Comparison of ENCODE assay signal across 18 mouse cellular contexts in the genomic region with DNA sequence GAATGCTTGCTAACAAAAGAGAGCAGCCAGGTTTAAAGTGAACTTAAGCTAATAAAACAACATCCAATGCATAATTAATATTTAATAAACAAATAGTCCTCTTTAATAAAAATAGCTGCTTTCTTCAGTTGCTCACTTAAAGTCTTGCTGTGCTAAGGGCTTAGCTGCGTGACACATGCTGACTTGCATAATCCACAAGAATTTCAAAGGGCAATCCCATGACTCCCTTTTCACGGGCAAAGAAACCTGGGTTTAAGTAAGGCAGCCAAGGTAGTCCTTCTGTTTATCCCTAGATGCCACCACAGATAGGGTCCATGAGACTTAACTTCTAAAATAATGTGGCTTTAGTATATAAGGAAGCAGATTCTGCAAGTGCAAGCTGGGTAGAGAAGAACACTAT.
"Had no signal": no experiment of that assay in that cellular context is flagged by ENCODE, and none has a peak within 500 bp of the region (broad histone marks: within the 10 kb centered on the region; RNA-seq: fewer than 3 reads in every experiment).

No protein-coding gene starts in this region.

- H3K27ac ChIP-seq: midbrain, embryonic 10.5 days; midbrain, embryonic 12.5 days; neural tube, embryonic 13.5 days; neural tube, embryonic 15.5 days had no signal

- H3K36me3 ChIP-seq: midbrain, embryonic 10.5 days; midbrain, embryonic 12.5 days; neural tube, embryonic 13.5 days; neural tube, embryonic 15.5 days had no signal

- H3K4me2 ChIP-seq: lung, embryonic 14.5 days; midbrain, embryonic 12.5 days; neural tube, embryonic 13.5 days; neural tube, embryonic 15.5 days had no signal

- ATAC-seq: midbrain, embryonic 16.5 days had no signal

- H3K4me3 ChIP-seq: midbrain, embryonic 10.5 days; midbrain, embryonic 12.5 days; myocyte; neural tube, embryonic 13.5 days; neural tube, embryonic 15.5 days had no signal

- H3K4me1 ChIP-seq: midbrain, embryonic 10.5 days; neural tube, embryonic 13.5 days; neural tube, embryonic 15.5 days had no signal

- H3K9me3 ChIP-seq: midbrain, embryonic 10.5 days; midbrain, embryonic 12.5 days; neural tube, embryonic 13.5 days; neural tube, embryonic 15.5 days had no signal

- H3K27me3 ChIP-seq: midbrain, embryonic 12.5 days; neural tube, embryonic 13.5 days; neural tube, embryonic 15.5 days had no signal

- DNase-seq: lung, embryonic 14.5 days; lung, postnatal 10 days; lung, postnatal 4 days; midbrain, embryonic 14.5 days; retina, postnatal 1 day; right cerebral cortex, adult 18-20 months; right cerebral cortex, postnatal 25 days; right cerebral cortex, postnatal 4 days; spleen, adult 18-20 months; thymus, adult 18-20 months; thymus, postnatal 14 days; thymus, postnatal 36 days had no signal

- H3K9ac ChIP-seq: lung, embryonic 14.5 days; midbrain, embryonic 12.5 days; neural tube, embryonic 13.5 days; neural tube, embryonic 15.5 days had no signal
